Mouse (Mus musculus): Measurements from ENCODE around the gene Olfr1370. TPM values are rescaled to one million over a fixed set of nuclear protein-coding genes. Genes with fewer than 3 reads are reported as not detected.

Gene Olfr1370
- polyA plus RNA-seq, 1 experiment from 2014 or later: not detected

GRCm38 (mm10) chr13:21035981-21036380, 38.8 kb downstream of the Olfr1370 start:
- Histone ChIP-seq H3K9ac (replicated peaks; ENCODE audit: low read length) (no peak overlapping the region), H3K4me1 (ENCODE audit: control insufficient read depth, insufficient read depth, low read length) (no peaks in the 10 kb centered on the region), H3K4me2 (ENCODE audit: low read length) (no peak overlapping the region), H3K9me3 (ENCODE audit: control insufficient read depth, low read length) (no peaks in the 10 kb centered on the region), H3K4me3 (replicated peaks; ENCODE audit: low read depth, low read length) (no peak overlapping the region), H3K27me3 (ENCODE audit: control insufficient read depth, insufficient read depth, low read length) (no peaks in the 10 kb centered on the region), H3K36me3 (ENCODE audit: control insufficient read depth, insufficient read depth, low read length) (no peaks in the 10 kb centered on the region), H3K27ac (replicated peaks; ENCODE audit: low read depth, low read length) (no peak overlapping the region)
- DNase-seq (no peak), ATAC-seq (ENCODE audit: low FRiP score, low TSS enrichment) (no peak)

GRCm38 (mm10) chr13:21035011-21035410, 39.7 kb downstream of the Olfr1370 start:
- Histone ChIP-seq H3K27me3 (ENCODE audit: control insufficient read depth, insufficient read depth, low read length) (no peaks in the 10 kb centered on the region), H3K27ac (replicated peaks; ENCODE audit: low read depth, low read length) (no peak overlapping the region), H3K9ac (replicated peaks; ENCODE audit: low read length) (no peak overlapping the region), H3K4me2 (ENCODE audit: low read length) (no peak overlapping the region), H3K36me3 (ENCODE audit: control insufficient read depth, insufficient read depth, low read length) (no peaks in the 10 kb centered on the region), H3K4me1 (ENCODE audit: control insufficient read depth, insufficient read depth, low read length) (no peaks in the 10 kb centered on the region), H3K9me3 (ENCODE audit: control insufficient read depth, low read length) (no peaks in the 10 kb centered on the region), H3K4me3 (replicated peaks; ENCODE audit: low read depth, low read length) (no peak overlapping the region)
- peak; percentile 72 for DNase-seq
- WGBS: 82% methylated on average over 3 of the region's 3 CpGs
- ATAC-seq (ENCODE audit: low FRiP score, low TSS enrichment): 0 out of 2 replicates have a peak, but pooled peaks have one; percentile 60

- Histone ChIP-seq H3K9ac (replicated peaks; ENCODE audit: low read length) (no peak overlapping the region), H3K9me3 (ENCODE audit: control insufficient read depth, low read length) (no peaks in the 10 kb centered on the region), H3K4me3 (replicated peaks; ENCODE audit: low read depth, low read length) (no peak overlapping the region), H3K27ac (replicated peaks; ENCODE audit: low read depth, low read length) (no peak overlapping the region), H3K4me1 (ENCODE audit: control insufficient read depth, insufficient read depth, low read length) (no peaks in the 10 kb centered on the region), H3K27me3 (ENCODE audit: control insufficient read depth, insufficient read depth, low read length) (no peaks in the 10 kb centered on the region), H3K4me2 (ENCODE audit: low read length) (no peak overlapping the region), H3K36me3 (ENCODE audit: control insufficient read depth, insufficient read depth, low read length) (no peaks in the 10 kb centered on the region)
- ATAC-seq (ENCODE audit: low FRiP score, low TSS enrichment) (0 out of 2 replicates have a peak, but pooled peaks have one; percentile 48), DNase-seq (peak; percentile 69)
- 57% methylated on average over 3 of the region's 3 CpGs for WGBS
Measured at GRCm38 (mm10) chr13:21033176-21033575, 41.6 kb downstream of the Olfr1370 start.

GRCm38 (mm10) chr13:21024831-21025230, 49.9 kb downstream of the Olfr1370 start:
- Histone ChIP-seq H3K27ac (replicated peaks; ENCODE audit: low read depth, low read length) (no peak overlapping the region), H3K9me3 (ENCODE audit: control insufficient read depth, low read length) (no peaks in the 10 kb centered on the region), H3K36me3 (ENCODE audit: control insufficient read depth, insufficient read depth, low read length) (no peaks in the 10 kb centered on the region), H3K4me1 (ENCODE audit: control insufficient read depth, insufficient read depth, low read length) (no peaks in the 10 kb centered on the region), H3K27me3 (ENCODE audit: control insufficient read depth, insufficient read depth, low read length) (no peaks in the 10 kb centered on the region), H3K9ac (replicated peaks; ENCODE audit: low read length) (no peak overlapping the region), H3K4me3 (replicated peaks; ENCODE audit: low read depth, low read length) (no peak overlapping the region), H3K4me2 (ENCODE audit: low read length) (no peak overlapping the region)
- DNase-seq (no peak), ATAC-seq (ENCODE audit: low FRiP score, low TSS enrichment) (no peak)
- 84% methylated on average over 5 of the region's 5 CpGs for WGBS

Other genes starting within 250 kb of the Olfr1370 start
- gene Olfr1369-ps1, start 36.5 kb upstream of the Olfr1370 start, polyA plus RNA-seq (2014; fragmentation: Nextera tagmentation; extraction: Ambion mirVana): not detected in 2 replicates
- not detected in 2 replicates for gene Olfr263, start 54.7 kb upstream of the Olfr1370 start, polyA plus RNA-seq (2014; fragmentation: Nextera tagmentation; extraction: Ambion mirVana)
- not detected in 2 replicates for gene Olfr1368, start 70.9 kb upstream of the Olfr1370 start, polyA plus RNA-seq (2014; fragmentation: Nextera tagmentation; extraction: Ambion mirVana)
- 78.2 and 84.3 TPM in 2 replicates for gene Trim27, start 104.5 kb upstream of the Olfr1370 start, polyA plus RNA-seq (2014; fragmentation: Nextera tagmentation; extraction: Ambion mirVana)
- gene Gpx5, start 217.8 kb upstream of the Olfr1370 start, polyA plus RNA-seq (2014; fragmentation: Nextera tagmentation; extraction: Ambion mirVana): not detected in 2 replicates
- not detected in 2 replicates for gene Gpx6, start 237.2 kb upstream of the Olfr1370 start, polyA plus RNA-seq (2014; fragmentation: Nextera tagmentation; extraction: Ambion mirVana)

All from midbrain, embryonic 14.5 days (tissue).